Mouse (Mus musculus) B cell, adult 2 months (primary cell): ENCODE measurements at regions not wholly inside any gene's neighbourhood (a gene's known extent, or its start where the extent isn't known, plus 50 kb on each side); places are given as distances from the start of the nearest gene placed in this dataset.
"Not testable (repeated sequence)": the region's sequence is repeated elsewhere in the genome, so short reads cannot be mapped to it uniquely, and the experiment has no call there.

ENCODE experiments used
- DNase-seq, 2 experiments: peaks; one replicate each; pipeline ENCODE4 v3.0.0; 2022

DNA sequence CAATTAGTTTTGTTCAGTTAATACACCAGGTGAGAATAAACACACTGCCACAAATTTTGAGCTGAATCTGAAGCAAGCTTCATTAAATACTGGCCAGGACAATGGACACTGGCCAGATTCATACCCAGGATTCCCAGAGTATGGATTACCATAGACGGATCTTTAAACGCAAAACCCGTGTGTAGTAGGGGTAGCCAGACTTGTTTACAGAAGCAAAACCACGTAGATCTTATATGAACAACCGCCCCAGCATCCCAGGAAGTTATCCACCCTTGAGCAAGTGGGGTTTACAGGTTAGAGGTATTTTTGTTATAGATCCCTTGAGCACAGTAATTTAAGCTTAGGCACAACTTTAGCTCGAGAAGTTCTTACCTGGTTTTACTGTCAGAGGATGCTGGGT, 71.1 kb upstream of the Ezr start:
- no peak for DNase-seq

DNA sequence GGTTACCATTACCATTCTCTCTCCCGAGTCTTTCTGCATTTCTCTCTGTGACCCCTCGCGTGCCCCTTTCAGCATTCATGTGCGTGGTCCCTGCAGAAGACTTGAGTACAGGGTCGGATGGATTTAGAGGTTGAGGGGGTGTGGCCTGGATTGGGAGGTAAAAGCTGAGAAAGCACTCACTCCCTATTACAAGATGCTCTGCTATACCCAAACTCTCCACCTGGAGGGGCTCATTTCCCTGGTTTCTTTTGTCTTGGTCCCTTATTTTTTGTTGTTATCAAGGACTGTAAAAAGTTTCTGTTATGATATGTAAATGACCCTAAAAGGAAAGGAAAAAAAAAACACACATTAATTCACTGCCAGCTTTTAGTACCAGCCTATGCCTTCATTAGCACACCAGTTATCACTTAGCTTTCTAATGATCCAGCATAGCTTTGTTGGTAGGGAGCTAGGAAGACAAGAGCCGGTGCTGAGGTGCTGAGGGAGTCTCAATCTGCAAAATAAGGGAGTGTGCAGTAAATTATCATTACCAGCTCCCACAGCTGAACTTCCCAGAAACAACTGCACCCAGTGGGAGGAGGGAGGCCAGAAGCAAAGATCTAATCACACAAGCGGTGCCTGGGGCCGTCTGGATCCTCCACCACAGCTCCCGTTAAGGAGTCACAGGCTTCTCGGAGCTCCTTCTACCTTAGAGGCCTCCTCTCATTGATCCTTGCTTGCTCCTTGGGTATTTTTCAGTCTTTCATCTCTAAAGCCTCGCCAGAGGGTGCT, 69.8 kb upstream of the Ezr start:
- DNase-seq = peak; percentile 53 to 60

DNA sequence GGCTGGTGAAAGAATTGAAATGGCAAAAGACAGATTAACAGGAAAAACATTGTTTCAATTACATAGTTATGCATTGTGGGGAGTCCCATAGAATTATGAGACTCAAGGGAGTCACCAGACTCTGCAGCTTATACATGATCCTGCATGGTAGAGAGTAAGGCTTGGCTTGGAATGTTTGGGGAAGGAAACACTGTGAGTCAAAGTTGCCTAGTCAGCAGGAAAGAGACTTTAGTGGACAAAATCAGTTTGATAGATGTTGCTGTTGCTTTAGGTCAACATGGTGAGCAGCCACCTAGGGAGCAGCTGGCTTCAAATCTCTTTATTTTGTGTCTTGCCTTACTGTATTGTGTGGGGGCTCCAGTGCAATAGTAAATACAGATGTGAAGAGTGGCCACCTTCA, 67.9 kb upstream of the Ezr start:
- DNase-seq = no peak

DNA sequence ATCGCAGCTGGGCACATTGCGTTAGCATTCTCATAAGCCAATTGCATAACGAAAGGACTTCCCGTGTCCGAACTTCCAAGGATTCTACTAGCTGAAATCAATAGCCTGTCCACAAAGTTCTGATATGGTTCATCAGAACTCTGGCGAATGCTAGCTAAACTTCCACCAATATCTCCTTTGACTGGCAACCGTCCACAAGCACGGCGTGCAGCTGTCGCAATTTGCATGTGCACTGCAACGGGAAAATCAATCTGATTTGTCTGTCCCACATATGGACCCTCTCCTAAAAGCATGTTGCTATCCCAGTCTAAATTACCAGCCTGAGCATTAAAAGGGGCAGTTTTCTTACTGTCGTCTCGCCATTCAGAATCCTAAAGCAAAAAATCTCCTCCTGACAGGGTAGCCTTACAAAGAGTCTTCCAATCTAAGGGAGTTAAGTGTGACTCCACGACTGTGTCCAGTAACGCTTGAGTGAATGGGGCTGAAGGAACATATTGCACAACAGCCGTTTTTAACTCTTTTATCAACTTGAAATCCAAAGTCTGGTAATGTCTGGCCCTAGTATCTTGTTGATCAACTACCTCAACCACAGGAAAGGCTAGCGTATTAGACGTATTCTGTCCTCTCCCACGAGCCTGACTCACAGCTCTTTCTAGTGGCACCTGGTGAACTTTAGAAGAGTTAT, 59.3 kb upstream of the Ezr start:
- not testable (repeated sequence) for DNase-seq

DNA sequence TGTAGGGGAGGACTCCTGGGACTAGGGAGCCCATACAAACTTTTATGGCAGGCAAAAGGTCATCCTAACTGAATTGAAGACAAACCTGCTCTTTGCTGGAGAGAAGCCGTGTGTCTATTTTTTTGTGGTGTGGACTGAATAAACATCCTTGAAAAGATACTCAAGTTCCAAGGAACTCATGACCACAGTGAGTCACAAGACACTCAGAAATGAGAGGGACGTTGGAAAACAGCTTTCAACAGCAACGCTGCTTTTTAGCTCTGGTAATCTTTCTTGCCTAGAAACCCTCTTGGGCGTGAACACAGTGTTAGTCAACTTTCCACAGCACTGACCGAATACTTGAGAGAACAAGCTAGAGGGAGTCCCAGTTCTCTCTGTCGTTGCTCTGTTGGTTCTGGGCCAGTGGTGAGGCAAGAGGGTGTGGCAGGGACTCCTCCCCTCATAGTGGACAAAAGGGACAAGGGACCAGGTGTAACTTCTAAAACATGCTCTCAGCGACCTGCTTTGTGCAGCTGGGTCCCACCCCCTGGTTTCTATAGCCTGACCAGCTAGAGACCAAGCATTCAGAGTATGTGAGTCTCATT, 52.8 kb upstream of the Ezr start:
- no peak for DNase-seq
